Mouse (Mus musculus) gastrocnemius, postnatal 36 days (tissue): Measurements from ENCODE around the gene Igfbp7. TPM values are rescaled to one million over a fixed set of nuclear protein-coding genes. Genes with fewer than 3 reads are reported as not detected.
"Not testable (repeated sequence)": the region's sequence is repeated elsewhere in the genome, so short reads cannot be mapped to it uniquely, and the experiment has no call there.

Source experiments
- DNase-seq, 2 experiments: peaks; one replicate each; pipeline ENCODE4 v3.0.0; 2022
- intact Hi-C: fragments of 180-260 bp; cut with DNase I; formaldehyde crosslinking; loops from one replicate; pipeline ENCODE4 v1.15.1; 2025
- long read RNA-seq, 2 experiments: library from polyadenylated mRNA; stranded (forward); transcript quantifications; one replicate each; pipeline ENCODE4 v2.0.0; 2021
- total RNA-seq, 2 experiments: library from RNA; stranded (reverse); gene quantifications; 2 replicates each; pipeline ENCODE4 v1.2.3; 2021

Gene Igfbp7
- total RNA-seq = 100 to 1,000 TPM in 1 of 2 experiments, 10 to 100 TPM in 1; 90.8 to 112 TPM
- long read RNA-seq, experiment 1, transcript Igfbp7-201 (5 exons, 1,116 nt) = major isoform, 133 of 149 reads
- long read RNA-seq, experiment 1, partial matches to known transcripts = 12 of 149 reads
- long read RNA-seq, experiment 1, other reads (novel, unspliced or antisense) = 4 of 149 reads
- long read RNA-seq, experiment 2, transcript Igfbp7-201 (5 exons, 1,116 nt) = major isoform, 131 of 139 reads
- long read RNA-seq, experiment 2, partial matches to known transcripts = 6 of 139 reads
- long read RNA-seq, experiment 2, other reads (novel, unspliced or antisense) = 2 of 139 reads

GRCm38 (mm10) chr5:77407341-77408298 is at the start of gene Igfbp7:
Gene Igfbp7 (minus strand): TSS chr5:77408041.
- intact Hi-C loops = loop anchor here (5.0 kb wide), 1 partner anchor 50 kb away; no protein-coding TSS in a partner anchor
- peak; percentile 74 to 78 for DNase-seq

GRCm38 (mm10) chr5:77452103-77452502 is 44.3 kb upstream of the Igfbp7 start:
- intact Hi-C loops = no loop called here

GRCm38 (mm10) chr5:77449531-77449930 is 41.7 kb upstream of the Igfbp7 start:
- DNase-seq = no peak
- intact Hi-C loops = no loop called here

More at GRCm38 (mm10) chr5:77452103-77452502, 44.3 kb upstream of the Igfbp7 start:
- DNase-seq = no peak

GRCm38 (mm10) chr5:77445431-77445830 is 37.6 kb upstream of the Igfbp7 start:
- intact Hi-C loops = no loop called here
- no peak for DNase-seq

- intact Hi-C loops = no loop called here
- no peak for DNase-seq
Observed at GRCm38 (mm10) chr5:77443889-77444573, 36.2 kb upstream of the Igfbp7 start.

GRCm38 (mm10) chr5:77442856-77443623 is 35.2 kb upstream of the Igfbp7 start:
- intact Hi-C loops = no loop called here
- DNase-seq = no peak

- no peak for DNase-seq
- intact Hi-C loops = no loop called here
Observed at GRCm38 (mm10) chr5:77436308-77436707, 28.5 kb upstream of the Igfbp7 start.

- intact Hi-C loops = no loop called here
- no peak for DNase-seq
Observed at GRCm38 (mm10) chr5:77434060-77434459, 26.2 kb upstream of the Igfbp7 start.

- peak in 1 of 2 experiments; percentile 11 for DNase-seq
- intact Hi-C loops = no loop called here
Observed at GRCm38 (mm10) chr5:77433561-77433960, 25.7 kb upstream of the Igfbp7 start.

- intact Hi-C loops = no loop called here
- no peak for DNase-seq
Observed at GRCm38 (mm10) chr5:77433119-77433518, 25.3 kb upstream of the Igfbp7 start.

GRCm38 (mm10) chr5:77432446-77432845 is 24.6 kb upstream of the Igfbp7 start:
- intact Hi-C loops = no loop called here
- DNase-seq = no peak

GRCm38 (mm10) chr5:77431068-77431467 is 23.2 kb upstream of the Igfbp7 start:
- intact Hi-C loops = no loop called here

GRCm38 (mm10) chr5:77430471-77430870 is 22.6 kb upstream of the Igfbp7 start:
- intact Hi-C loops = no loop called here
- DNase-seq = no peak

More at GRCm38 (mm10) chr5:77431068-77431467, 23.2 kb upstream of the Igfbp7 start:
- DNase-seq = no peak

GRCm38 (mm10) chr5:77430049-77430448 is 22.2 kb upstream of the Igfbp7 start:
- DNase-seq = no peak
- intact Hi-C loops = no loop called here

GRCm38 (mm10) chr5:77428526-77428925 is 20.7 kb upstream of the Igfbp7 start:
- intact Hi-C loops = no loop called here
- peak in 1 of 2 experiments; percentile 28 for DNase-seq

- DNase-seq = no peak
- intact Hi-C loops = no loop called here
Observed at GRCm38 (mm10) chr5:77427986-77428385, 20.1 kb upstream of the Igfbp7 start.

GRCm38 (mm10) chr5:77425721-77426500 is 18.1 kb upstream of the Igfbp7 start:
- intact Hi-C loops = no loop called here
- no peak for DNase-seq

- intact Hi-C loops, DNase-seq: not testable (repeated sequence)
Observed at GRCm38 (mm10) chr5:77419537-77419936, 11.7 kb upstream of the Igfbp7 start.

- intact Hi-C loops = no loop called here
- no peak for DNase-seq
Observed at GRCm38 (mm10) chr5:77416058-77416457, 8.2 kb upstream of the Igfbp7 start.
